Mouse (Mus musculus) embryonic facial prominence, embryonic 13.5 days (tissue): ENCODE data around the gene F12. TPM values are rescaled to one million over a fixed set of nuclear protein-coding genes. Genes with fewer than 3 reads are reported as not detected.

Experiments
- ATAC-seq: fragments of 200-750 bp; cut with Nextera tagmentation; 2 replicates; pipeline ENCODE4 v1.8.0; 2017; ENCODE audit warnings: low read depth; ENCODE audit not compliant: insufficient number of reproducible peaks, insufficient read depth, low FRiP score, low TSS enrichment
- H3K27ac ChIP-seq: fragments of 300-500 bp; sonication (generic); 2 replicates; pipeline ENCODE4 v1.5.1; 2015; ENCODE audit warnings: moderate library complexity, mild to moderate bottlenecking, inconsistent platforms
- H3K27me3 ChIP-seq: fragments of 300-500 bp; sonication (generic); 2 replicates; pipeline ENCODE4 v1.6.1; 2015; ENCODE audit warnings: mild to moderate bottlenecking, inconsistent platforms
- H3K36me3 ChIP-seq: fragments of 300-500 bp; sonication (generic); 2 replicates; pipeline ENCODE4 v1.6.1; 2015; ENCODE audit warnings: mild to moderate bottlenecking, inconsistent platforms
- H3K4me1 ChIP-seq: fragments of 300-500 bp; sonication (generic); 2 replicates; pipeline ENCODE4 v1.6.1; 2015; ENCODE audit warnings: inconsistent platforms
- H3K4me2 ChIP-seq: fragments of 300-500 bp; sonication (generic); 2 replicates; pipeline ENCODE4 v1.6.1; 2015; ENCODE audit warnings: moderate library complexity, mild to moderate bottlenecking, inconsistent platforms
- H3K4me3 ChIP-seq: fragments of 300-500 bp; sonication (generic); 2 replicates; pipeline ENCODE4 v1.5.1; 2015; ENCODE audit warnings: mild to moderate bottlenecking, inconsistent platforms
- H3K9ac ChIP-seq: fragments of 300-500 bp; sonication (generic); 2 replicates; pipeline ENCODE4 v1.6.1; 2015; ENCODE audit warnings: mild to moderate bottlenecking, inconsistent platforms
- H3K9me3 ChIP-seq: fragments of 300-500 bp; sonication (generic); 2 replicates; pipeline ENCODE4 v1.6.1; 2016; ENCODE audit warnings: inconsistent platforms
- WGBS: fragments of 180-500 bp; shearing (Covaris S2); methylation state at CpG from one replicate; pipeline ENCODE4 v1.1.7; 2015; ENCODE audit warnings: mixed read lengths; 5-methylcytosine and 5-hydroxymethylcytosine counted together
- polyA plus RNA-seq: library from polyadenylated mRNA; unstranded; fragments of >200 nt; fragmentation: Nextera tagmentation; extraction: Ambion mirVana; gene quantifications from 2 replicates; pipeline ENCODE4 v1.2.1, GENCODE M21; 2015

The F12 gene
- 0.24 and 1.6 TPM in 2 replicates for polyA plus RNA-seq

DNA sequence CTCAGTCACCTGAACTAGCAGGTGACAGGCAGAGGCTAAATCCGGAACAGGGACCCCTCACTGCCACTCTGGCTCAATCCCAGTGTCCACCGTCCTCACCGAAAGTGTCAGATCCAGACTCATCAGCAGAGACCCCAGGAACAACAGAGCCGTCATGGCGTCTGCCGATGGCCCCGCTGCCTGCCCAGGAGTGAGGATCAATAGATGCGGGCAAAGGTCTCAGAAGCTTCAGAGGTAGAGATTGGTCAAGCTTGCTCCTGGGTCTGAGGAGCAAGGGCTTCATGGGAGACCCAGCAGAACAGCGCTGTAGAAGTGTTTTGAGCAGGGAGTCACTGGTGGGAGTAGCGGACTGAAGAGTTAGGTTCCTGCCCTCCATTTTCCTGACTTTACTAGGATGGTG is at the start of gene F12:
F12 (minus strand) TSS at position 181 of the 400 bp plus-strand sequence.
- WGBS: 87% methylated on average over 10 of the region's 10 CpGs
- no peak within 1 kb of the TSS for H3K9ac ChIP-seq
- no peak for ATAC-seq

GRCm38 (mm10) chr13:55476256-55476655 is 49.7 kb upstream of the F12 start:
- no peak overlapping the region for H3K4me3 ChIP-seq

More for the DNA sequence above, at the start of gene F12:
- Histone ChIP-seq H3K27me3 (peaks cover 12% of the 10 kb centered on the region), H3K36me3 (no peaks in the 10 kb centered on the region), H3K27ac (no peak within 1 kb of the TSS), H3K4me3 (no peak within 1 kb of the TSS), H3K9me3 (no peaks in the 10 kb centered on the region), H3K4me2 (no peak within 1 kb of the TSS), H3K4me1 (peaks cover 1% of the 10 kb centered on the region; the same call in 1 of the 2 replicates)

DNA sequence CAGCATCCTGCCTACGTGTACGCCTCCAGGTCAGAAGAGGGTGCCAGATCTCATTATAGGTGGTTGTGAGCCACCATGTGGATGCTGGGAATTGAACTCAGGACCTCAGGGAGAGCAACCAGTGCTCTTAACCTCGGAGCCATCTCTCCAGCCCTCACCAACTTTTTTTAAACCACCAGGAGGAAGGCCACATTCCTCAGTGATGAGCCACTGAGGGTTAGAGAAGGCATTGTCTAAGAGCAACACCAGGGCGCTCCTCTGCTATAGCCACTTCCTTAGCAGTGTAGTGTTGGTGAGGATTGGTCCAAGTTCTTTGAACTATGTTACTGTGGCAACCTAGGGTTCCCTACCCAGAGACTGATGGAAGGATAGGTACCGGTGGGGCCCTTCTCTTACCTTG is 49.2 kb upstream of the F12 start:
- Histone ChIP-seq H3K9ac (no peak overlapping the region), H3K27ac (no peak overlapping the region), H3K27me3 (no peaks in the 10 kb centered on the region; the same call in 1 of the 2 replicates), H3K36me3 (peaks cover 69% of the 10 kb centered on the region), H3K4me2 (no peak overlapping the region), H3K4me3 (no peak overlapping the region), H3K9me3 (no peaks in the 10 kb centered on the region), H3K4me1 (peaks cover 39% of the 10 kb centered on the region)
- 85% methylated on average over 5 of the region's 5 CpGs for WGBS
- no peak for ATAC-seq

More at GRCm38 (mm10) chr13:55476256-55476655, 49.7 kb upstream of the F12 start:
- Histone ChIP-seq H3K36me3 (peaks cover 74% of the 10 kb centered on the region), H3K27ac (no peak overlapping the region), H3K9me3 (no peaks in the 10 kb centered on the region), H3K9ac (no peak overlapping the region), H3K4me2 (no peak overlapping the region), H3K27me3 (no peaks in the 10 kb centered on the region; the same call in 1 of the 2 replicates), H3K4me1 (peaks cover 34% of the 10 kb centered on the region)
- ATAC-seq: no peak
- WGBS: 94% methylated on average over 8 of the region's 8 CpGs

GRCm38 (mm10) chr13:55474621-55475069 is 48.1 kb upstream of the F12 start:
- Histone ChIP-seq H3K4me3 (no peak overlapping the region), H3K4me2 (no peak overlapping the region), H3K36me3 (peaks cover 58% of the 10 kb centered on the region), H3K9ac (0 out of 2 replicates have a peak overlapping the region, but pooled peaks have one; percentile 21), H3K9me3 (no peaks in the 10 kb centered on the region), H3K27me3 (no peaks in the 10 kb centered on the region; the same call in 1 of the 2 replicates), H3K4me1 (peaks cover 46% of the 10 kb centered on the region), H3K27ac (no peak overlapping the region)
- 53% methylated on average over 5 of the region's 5 CpGs for WGBS
- no peak for ATAC-seq

- H3K27me3 ChIP-seq: no peaks in the 10 kb centered on the region; the same call in 1 of the 2 replicates
- no peak overlapping the region for H3K9ac ChIP-seq
- peaks cover 51% of the 10 kb centered on the region for H3K36me3 ChIP-seq
- ATAC-seq: no peak
- no peak overlapping the region for H3K4me2 ChIP-seq
- H3K27ac ChIP-seq: no peak overlapping the region
- no peak overlapping the region for H3K4me3 ChIP-seq
- peaks cover 50% of the 10 kb centered on the region for H3K4me1 ChIP-seq
- no peaks in the 10 kb centered on the region for H3K9me3 ChIP-seq
- 66% methylated on average over 11 of the region's 11 CpGs for WGBS
Measured at GRCm38 (mm10) chr13:55473961-55474360, 47.4 kb upstream of the F12 start.

DNA sequence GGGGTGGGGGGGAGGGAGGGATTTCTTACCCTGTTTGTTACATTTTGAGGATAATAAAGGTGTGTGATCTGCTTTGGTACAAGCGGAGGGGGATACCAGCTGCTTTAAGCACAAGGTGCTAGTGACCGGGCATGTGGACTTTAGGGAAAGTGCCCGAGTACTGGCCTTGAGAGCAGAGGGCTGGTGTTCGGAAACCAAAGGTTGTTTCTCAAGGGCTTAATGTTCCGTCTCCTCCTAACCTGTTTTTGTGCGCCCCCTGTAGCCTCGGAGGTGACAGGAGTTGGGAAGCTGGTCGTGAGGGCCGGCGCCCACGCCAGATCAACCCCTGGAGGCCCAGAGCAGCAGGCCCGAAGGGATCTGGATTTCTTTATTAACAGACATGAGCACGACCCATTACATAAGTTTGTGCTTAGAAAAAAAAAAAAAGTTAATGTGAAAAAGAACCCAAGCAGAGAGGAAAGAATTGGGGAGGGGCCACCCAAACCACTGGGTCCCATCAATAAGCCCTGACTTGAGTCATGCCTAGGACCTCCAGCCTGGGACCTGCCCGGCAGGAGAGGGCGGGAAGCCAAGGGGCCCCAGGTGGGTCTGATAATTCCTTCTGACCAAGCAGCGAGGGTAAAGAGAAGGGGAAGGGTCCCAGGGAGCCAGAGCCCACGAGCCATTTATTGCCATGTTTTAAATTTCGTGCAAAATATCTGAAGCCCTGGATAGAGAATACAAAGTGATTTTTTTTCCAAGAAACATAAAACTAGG is 46.7 kb upstream of the F12 start:
- WGBS: 18% methylated on average over 18 of the region's 18 CpGs
- H3K9ac ChIP-seq: peak overlapping the region; percentile 82
- H3K27ac ChIP-seq: peak overlapping the region; percentile 78

DNA sequence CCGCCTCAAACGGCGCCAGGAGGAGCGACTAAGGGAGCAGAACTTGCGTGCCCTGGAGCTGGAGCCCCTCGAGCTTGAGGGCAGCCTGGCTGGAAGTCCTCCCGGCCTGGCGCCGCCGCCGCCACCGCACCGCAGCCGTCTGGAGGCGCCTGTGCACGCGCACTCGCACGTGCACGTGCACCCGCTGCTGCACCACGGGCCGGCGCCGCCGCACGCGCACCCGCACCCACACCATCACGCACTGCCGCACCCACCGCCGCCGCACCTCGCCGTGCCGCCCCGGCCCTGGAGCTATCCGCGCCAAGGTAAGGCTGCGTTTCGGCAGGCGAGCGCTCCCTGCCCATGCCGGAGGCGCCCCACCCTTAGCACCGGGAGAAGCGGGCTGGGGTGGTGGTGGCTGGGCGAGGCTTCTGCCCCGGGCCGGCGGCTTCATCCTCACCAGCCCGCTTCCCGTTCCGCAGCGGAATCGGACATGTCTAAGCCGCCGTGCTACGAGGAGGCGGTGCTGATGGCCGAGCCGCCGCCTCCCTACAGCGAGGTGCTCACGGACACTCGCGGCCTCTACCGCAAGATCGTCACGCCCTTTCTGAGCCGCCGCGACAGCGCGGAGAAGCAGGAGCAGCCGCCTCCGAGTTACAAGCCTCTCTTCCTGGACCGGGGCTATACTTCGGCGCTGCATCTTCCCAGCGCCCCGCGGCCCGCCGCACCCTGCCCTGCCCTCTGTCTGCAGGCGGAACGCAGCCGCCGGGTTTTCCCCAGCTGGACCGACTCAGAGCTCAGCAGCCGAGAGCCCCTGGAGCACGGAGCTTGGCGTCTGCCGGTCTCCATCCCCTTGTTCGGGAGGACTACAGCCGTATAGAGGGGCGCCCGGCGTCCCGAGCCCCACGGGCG is 45.8 kb upstream of the F12 start:
- Histone ChIP-seq H3K9me3 (no peaks in the 10 kb centered on the region), H3K4me2 (peak overlapping the region; percentile 100), H3K27me3 (no peaks in the 10 kb centered on the region; the same call in 1 of the 2 replicates), H3K27ac (peak overlapping the region; percentile 78), H3K36me3 (peaks cover 37% of the 10 kb centered on the region), H3K4me3 (peak overlapping the region; percentile 60), H3K4me1 (peaks cover 54% of the 10 kb centered on the region), H3K9ac (peak overlapping the region; percentile 82)
- peak; percentile 21 for ATAC-seq
- WGBS: under 1% methylated on average over 97 of the region's 103 CpGs

More for the DNA sequence above, 46.7 kb upstream of the F12 start:
- Histone ChIP-seq H3K9me3 (no peaks in the 10 kb centered on the region), H3K36me3 (peaks cover 46% of the 10 kb centered on the region), H3K27me3 (no peaks in the 10 kb centered on the region; the same call in 1 of the 2 replicates), H3K4me3 (peak overlapping the region; percentile 60), H3K4me2 (peak overlapping the region; percentile 100), H3K4me1 (peaks cover 52% of the 10 kb centered on the region)
- no peak for ATAC-seq

DNA sequence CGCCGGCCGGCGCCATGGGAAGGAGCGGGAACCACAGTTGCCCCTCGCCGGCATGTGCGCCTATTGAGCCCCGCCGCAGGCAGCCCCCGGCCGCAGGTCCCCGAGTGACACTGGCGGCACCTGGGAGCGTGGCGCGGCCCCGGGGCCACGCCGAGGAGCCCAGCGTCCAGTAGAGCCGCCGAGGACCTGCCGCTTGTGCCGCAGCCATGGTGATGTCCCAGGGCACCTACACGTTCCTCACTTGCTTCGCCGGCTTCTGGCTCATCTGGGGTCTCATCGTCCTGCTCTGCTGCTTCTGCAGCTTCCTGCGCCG is 45.2 kb upstream of the F12 start:
- no peaks in the 10 kb centered on the region for H3K9me3 ChIP-seq
- WGBS: under 1% methylated on average over 30 of the region's 31 CpGs
- peaks cover 56% of the 10 kb centered on the region for H3K4me1 ChIP-seq
- peak overlapping the region; percentile 82 for H3K9ac ChIP-seq
- ATAC-seq: 0 out of 2 replicates have a peak, but pooled peaks have one; percentile 0
- H3K27me3 ChIP-seq: no peaks in the 10 kb centered on the region; the same call in 1 of the 2 replicates
- peak overlapping the region; percentile 60 for H3K4me3 ChIP-seq
- H3K36me3 ChIP-seq: peaks cover 31% of the 10 kb centered on the region
- peak overlapping the region; percentile 78 for H3K27ac ChIP-seq
- H3K4me2 ChIP-seq: peak overlapping the region; percentile 100

- peak; percentile 56 for ATAC-seq
- H3K4me2 ChIP-seq: peak overlapping the region; percentile 100
- peaks cover 56% of the 10 kb centered on the region for H3K4me1 ChIP-seq
- no peaks in the 10 kb centered on the region; the same call in 1 of the 2 replicates for H3K27me3 ChIP-seq
- peak overlapping the region; percentile 82 for H3K9ac ChIP-seq
- peaks cover 26% of the 10 kb centered on the region for H3K36me3 ChIP-seq
- 1% methylated on average over 54 of the region's 54 CpGs for WGBS
- no peaks in the 10 kb centered on the region for H3K9me3 ChIP-seq
- peak overlapping the region; percentile 60 for H3K4me3 ChIP-seq
- H3K27ac ChIP-seq: peak overlapping the region; percentile 78
Measured at GRCm38 (mm10) chr13:55471156-55471818, 44.7 kb upstream of the F12 start.

DNA sequence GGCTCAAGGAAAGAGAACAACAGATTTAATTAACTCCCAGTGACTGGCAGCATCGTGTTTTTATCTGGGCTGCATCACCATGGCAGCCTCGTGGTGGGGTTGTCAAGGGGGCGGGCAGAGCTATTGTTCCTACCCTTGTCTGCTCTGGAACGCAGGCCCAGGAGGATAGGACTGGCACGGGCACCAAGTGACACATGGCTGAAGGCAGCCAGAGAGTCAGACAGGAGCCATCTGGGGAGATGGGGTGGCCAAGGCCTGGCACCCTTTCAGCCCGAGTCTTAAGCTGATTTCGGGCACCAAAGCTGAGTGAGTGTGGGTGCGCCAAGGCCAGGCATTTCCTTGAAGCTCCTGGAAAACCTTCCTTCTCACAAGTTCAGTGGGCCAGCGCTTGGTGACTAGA is 43.8 kb upstream of the F12 start:
- H3K9me3 ChIP-seq: no peaks in the 10 kb centered on the region
- WGBS: 60% methylated on average over 9 of the region's 9 CpGs
- H3K27ac ChIP-seq: no peak overlapping the region
- no peak for ATAC-seq
- H3K4me2 ChIP-seq: no peak overlapping the region
- peaks cover 17% of the 10 kb centered on the region for H3K36me3 ChIP-seq
- H3K4me3 ChIP-seq: no peak overlapping the region
- H3K27me3 ChIP-seq: no peaks in the 10 kb centered on the region; the same call in 1 of the 2 replicates
- H3K4me1 ChIP-seq: peaks cover 65% of the 10 kb centered on the region
- peak overlapping the region; percentile 82; the same call in 1 of the 2 replicates for H3K9ac ChIP-seq
